Mouse (Mus musculus): ENCODE measurements around the gene Grik4. TPM values are rescaled to one million over a fixed set of nuclear protein-coding genes. Genes with fewer than 3 reads are reported as not detected.

The Grik4 gene
- total RNA-seq, 2 experiments from 2014 or later, result 50.8 to 60.9 TPM

- DNase-seq (ENCODE audit: low spot score in 2 of 2), result no peak
Observed at GRCm38 (mm10) chr9:42906995-42907394, 37.3 kb downstream of the Grik4 start.

GRCm38 (mm10) chr9:42898091-42898591 lies 46.2 kb downstream of the Grik4 start:
- DNase-seq (ENCODE audit: low spot score in 2 of 2), result peak; percentile 45 to 48

- DNase-seq (ENCODE audit: low spot score in 2 of 2), result peak; percentile 79 to 81
Observed at GRCm38 (mm10) chr9:42897361-42898051, 46.8 kb downstream of the Grik4 start.

- no peak for DNase-seq (ENCODE audit: low spot score in 2 of 2)
Observed at GRCm38 (mm10) chr9:42896421-42897210, 47.7 kb downstream of the Grik4 start.

GRCm38 (mm10) chr9:42892765-42893164 lies 51.5 kb downstream of the Grik4 start:
- DNase-seq (ENCODE audit: low spot score in 2 of 2), result no peak

- no peak for DNase-seq (ENCODE audit: low spot score in 2 of 2)
Observed at GRCm38 (mm10) chr9:42887930-42888329, 56.4 kb downstream of the Grik4 start.

GRCm38 (mm10) chr9:42886112-42886766 lies 58.1 kb downstream of the Grik4 start:
- DNase-seq (ENCODE audit: low spot score in 2 of 2), result no peak

- no peak for DNase-seq (ENCODE audit: low spot score in 2 of 2)
Observed at GRCm38 (mm10) chr9:42885566-42885965, 58.7 kb downstream of the Grik4 start.

- no peak for DNase-seq (ENCODE audit: low spot score in 2 of 2)
Observed at GRCm38 (mm10) chr9:42885123-42885522, 59.2 kb downstream of the Grik4 start.

- DNase-seq (ENCODE audit: low spot score in 2 of 2), result no peak
Observed at GRCm38 (mm10) chr9:42883006-42883759, 61.1 kb downstream of the Grik4 start.

GRCm38 (mm10) chr9:42882313-42882712 lies 62.0 kb downstream of the Grik4 start:
- no peak for DNase-seq (ENCODE audit: low spot score in 2 of 2)

- DNase-seq (ENCODE audit: low spot score in 2 of 2), result no peak
Observed at GRCm38 (mm10) chr9:42881040-42881439, 63.3 kb downstream of the Grik4 start.

- DNase-seq (ENCODE audit: low spot score in 2 of 2), result no peak
Observed at GRCm38 (mm10) chr9:42878401-42878800, 65.9 kb downstream of the Grik4 start.

- DNase-seq (ENCODE audit: low spot score in 2 of 2), result no peak
Observed at GRCm38 (mm10) chr9:42872885-42873284, 71.4 kb downstream of the Grik4 start.

GRCm38 (mm10) chr9:42871681-42872080 lies 72.6 kb downstream of the Grik4 start:
- no peak for DNase-seq (ENCODE audit: low spot score in 2 of 2)

GRCm38 (mm10) chr9:42870257-42870656 lies 74.0 kb downstream of the Grik4 start:
- DNase-seq (ENCODE audit: low spot score in 2 of 2), result no peak

- DNase-seq (ENCODE audit: low spot score in 2 of 2), result no peak
Observed at GRCm38 (mm10) chr9:42868508-42868907, 75.8 kb downstream of the Grik4 start.

GRCm38 (mm10) chr9:42866650-42867049 lies 77.6 kb downstream of the Grik4 start:
- no peak for DNase-seq (ENCODE audit: low spot score in 2 of 2)

GRCm38 (mm10) chr9:42865036-42865829 lies 79.1 kb downstream of the Grik4 start:
- DNase-seq (ENCODE audit: low spot score in 2 of 2), result no peak

- DNase-seq (ENCODE audit: low spot score in 2 of 2), result no peak
Observed at GRCm38 (mm10) chr9:42863360-42863759, 80.9 kb downstream of the Grik4 start.

All from layer of hippocampus, postnatal 10 days (tissue).